Mouse (Mus musculus) lung, postnatal 36 days (tissue): ENCODE results near the gene Olfr635.
"Not testable (repeated sequence)": the region's sequence is repeated elsewhere in the genome, so short reads cannot be mapped to it uniquely, and the experiment has no call there.

Experiments
- DNase-seq: peaks from one replicate; pipeline ENCODE4 v3.0.0; 2022; ENCODE audit warnings: mixed read lengths

Olfr635 gene

GRCm38 (mm10) chr7:103970852-103971251 lies at the start of gene Olfr635:
Gene Olfr635, plus strand, starts transcription at chr7:103971152.
- DNase-seq: no peak

- DNase-seq: no peak
Observed at GRCm38 (mm10) chr7:103928525-103928924, 42.4 kb upstream of the Olfr635 start, which contains the start of gene Olfr631. Gene Olfr631, plus strand, starts transcription at chr7:103928825.

GRCm38 (mm10) chr7:103934264-103934663 lies 36.7 kb upstream of the Olfr635 start, which contains the start of gene Olfr632:
Gene Olfr632, plus strand, starts transcription at chr7:103934347.
- no peak for DNase-seq

DNA sequence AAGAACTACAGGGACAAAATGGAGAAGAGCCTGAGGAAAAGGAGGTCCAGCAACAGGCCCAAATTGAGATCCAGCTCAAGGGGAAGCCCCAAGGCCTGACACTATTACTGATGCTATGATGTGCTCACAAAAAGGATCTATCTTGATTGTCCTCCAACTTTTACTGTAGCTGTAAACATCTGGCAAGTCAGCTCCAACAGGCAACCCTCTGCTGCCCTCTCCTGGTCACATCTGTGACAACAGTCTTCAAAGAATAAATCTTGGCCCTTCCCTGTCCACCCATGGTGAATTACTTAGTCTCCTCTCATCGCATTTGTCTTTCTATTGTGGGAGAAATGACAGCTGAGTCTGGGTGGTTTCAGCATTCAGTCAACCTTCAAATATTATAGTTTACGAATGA lies 28.2 kb upstream of the Olfr635 start:
- peak; percentile 36 for DNase-seq

DNA sequence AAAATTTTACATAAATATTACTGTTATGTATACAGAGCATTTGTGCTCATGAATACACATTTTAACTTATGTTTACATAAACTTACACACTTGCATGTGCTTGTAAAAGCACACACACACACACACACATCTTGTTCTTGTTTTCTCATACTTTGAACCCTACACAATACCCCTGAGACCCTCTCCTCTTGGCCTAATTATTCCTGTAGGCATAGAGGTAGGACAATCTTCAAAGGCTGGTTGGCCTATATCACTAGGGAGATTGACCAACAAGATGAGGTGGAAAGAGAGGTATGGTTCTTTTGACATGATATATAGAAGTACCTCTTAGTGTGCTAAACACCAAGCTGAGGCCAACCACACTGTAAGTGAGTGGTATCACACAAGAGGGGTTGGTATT lies 26.8 kb upstream of the Olfr635 start, which contains the start of gene Olfr633:
Gene Olfr633 (plus strand): TSS at position 301 of the 400 bp plus-strand sequence.
- no peak for DNase-seq

DNA sequence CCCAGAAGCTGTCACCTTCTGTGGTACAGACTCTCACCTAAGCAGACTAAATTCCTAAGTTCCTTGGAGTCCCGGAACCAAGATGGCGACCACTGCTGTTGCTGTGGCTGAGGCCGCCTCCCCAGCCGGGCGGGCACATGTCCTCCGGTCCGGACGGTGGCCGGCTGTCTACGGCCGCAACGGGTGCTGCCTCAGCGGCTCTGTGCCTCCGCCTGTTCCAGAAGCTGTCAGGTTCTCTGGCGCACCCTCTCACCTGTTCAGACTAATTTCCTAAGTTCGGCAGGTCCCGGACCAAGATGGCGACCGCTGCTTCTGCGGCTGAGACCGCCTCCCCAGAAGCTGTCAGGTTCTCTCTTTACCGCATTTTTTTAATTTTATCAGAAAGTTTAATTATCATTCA lies 4.1 kb upstream of the Olfr635 start:
- not testable (repeated sequence) for DNase-seq

DNA sequence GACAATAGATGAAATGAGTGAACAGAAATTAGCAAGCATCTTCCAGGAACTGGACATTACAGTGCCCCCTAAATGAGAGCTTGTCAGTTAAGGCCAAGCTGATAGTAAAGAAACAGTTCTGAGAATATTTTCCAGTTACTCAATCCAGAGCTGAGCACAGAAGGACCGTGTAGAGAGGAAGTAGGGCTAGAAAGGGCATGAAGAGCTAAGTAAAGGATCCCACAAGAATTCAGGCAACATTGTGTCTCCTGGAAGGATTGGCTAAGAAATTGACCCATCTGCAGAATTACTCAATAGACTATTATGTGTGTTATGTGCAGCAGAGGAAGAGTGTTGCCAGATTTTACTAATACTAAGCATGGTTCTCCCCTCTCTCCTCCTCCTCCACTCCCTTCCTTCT lies 830 bp downstream of the Olfr635 start:
- DNase-seq: no peak

- DNase-seq: no peak
Observed at GRCm38 (mm10) chr7:103998446-103998845, 27.5 kb downstream of the Olfr635 start, which contains the start of gene Olfr638. Gene Olfr638, plus strand, starts transcription at chr7:103998746.

DNA sequence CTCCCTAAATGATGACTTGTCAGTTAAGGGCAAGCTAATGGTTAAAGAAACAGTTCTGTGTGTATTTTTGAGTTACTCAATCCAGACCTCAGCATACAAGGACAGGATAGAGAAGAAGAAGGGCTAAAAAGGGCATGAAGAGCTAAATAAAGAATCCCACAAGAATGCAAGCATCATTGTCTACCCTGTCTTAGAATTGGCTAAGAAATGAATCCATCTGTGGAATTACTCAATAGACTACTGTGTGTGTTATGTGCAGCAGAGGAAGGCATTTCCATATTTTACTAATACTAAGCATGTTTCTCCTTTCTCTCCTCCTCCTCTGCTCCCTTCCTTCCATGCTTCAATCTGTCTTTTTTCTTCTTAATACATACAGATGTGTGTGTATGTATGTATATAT lies 28.2 kb downstream of the Olfr635 start:
- no peak for DNase-seq

DNA sequence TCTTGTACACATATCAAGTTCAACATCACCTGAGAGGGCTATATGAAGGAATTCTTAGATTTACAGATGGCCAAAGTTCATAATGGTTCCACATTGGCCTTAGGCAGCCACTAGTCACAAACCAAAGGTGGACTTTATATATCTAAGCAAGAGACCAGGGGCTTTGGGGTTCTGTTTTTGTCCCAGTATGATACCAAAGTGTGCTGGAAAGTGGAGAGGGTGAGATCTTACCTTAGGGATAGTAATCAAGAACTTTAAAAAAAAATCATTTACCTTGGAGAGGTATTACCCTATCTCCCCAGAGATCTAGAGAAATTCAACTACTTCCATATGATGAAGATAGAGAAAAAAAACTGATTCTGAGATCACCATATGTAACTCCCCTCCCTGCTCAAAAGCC lies 46.3 kb downstream of the Olfr635 start, which contains the start of gene Olfr639:
Gene Olfr639 (minus strand): TSS at position 101 of the 400 bp plus-strand sequence.
- no peak for DNase-seq

DNA sequence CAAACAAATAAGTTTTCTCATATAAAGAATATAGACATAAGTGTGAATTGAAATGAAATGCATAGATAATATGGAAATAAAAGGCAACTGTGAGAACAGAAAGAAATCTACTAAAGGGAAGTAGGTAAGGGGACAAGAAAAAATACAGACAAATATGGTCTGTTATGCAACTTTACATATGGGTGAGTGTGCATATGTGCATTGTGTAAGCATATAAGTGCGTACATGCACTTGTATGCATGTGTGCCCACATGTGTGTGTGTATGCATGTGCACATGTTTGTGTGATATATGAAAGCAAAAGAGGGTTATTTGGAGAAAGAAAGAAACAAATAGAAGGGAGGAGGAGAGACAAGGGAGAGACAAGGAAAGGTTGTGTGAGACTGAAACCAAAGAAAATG lies 48.0 kb downstream of the Olfr635 start:
- DNase-seq: no peak

DNA sequence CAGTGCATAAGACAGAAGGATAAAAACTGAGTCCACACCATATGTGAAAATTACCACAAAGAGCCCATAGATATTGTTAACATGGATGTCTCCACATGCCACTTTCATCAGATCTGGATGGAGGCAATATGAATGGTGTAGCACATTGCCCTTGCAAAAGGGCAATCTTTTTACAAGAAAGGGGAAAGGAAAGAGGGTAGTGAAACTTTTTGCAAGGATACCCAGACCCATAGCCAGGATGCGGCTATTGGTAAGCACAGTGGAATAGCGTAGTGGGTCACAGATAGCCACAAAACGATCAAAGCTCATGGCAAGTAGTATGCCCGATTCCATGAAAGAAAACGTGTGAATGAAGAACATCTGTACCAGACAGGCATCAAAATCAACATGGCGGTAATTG lies 50.7 kb downstream of the Olfr635 start:
- DNase-seq: no peak

GRCm38 (mm10) chr7:104025473-104025872 lies 54.5 kb downstream of the Olfr635 start, which contains the start of gene Olfr640:
Gene Olfr640, minus strand, starts transcription at chr7:104025573.
- DNase-seq: no peak

DNA sequence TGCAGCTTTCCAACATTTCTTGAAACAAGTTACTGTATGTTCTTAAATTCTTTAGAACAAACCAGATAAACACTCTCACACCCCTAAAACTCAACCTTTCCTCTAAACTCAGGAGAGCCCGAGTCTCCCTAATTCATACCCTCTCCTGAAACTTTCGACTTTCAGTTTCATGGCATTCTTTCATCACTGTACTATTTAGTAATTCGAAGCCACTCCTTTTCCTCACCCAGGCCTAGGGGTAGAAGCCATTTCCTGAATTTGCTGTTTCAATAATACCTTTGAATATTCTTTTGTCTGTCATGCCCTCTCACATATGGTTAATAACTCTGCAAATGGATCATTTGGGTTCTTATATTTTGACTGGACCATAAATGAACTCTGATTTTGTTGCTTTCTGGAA lies 56.0 kb downstream of the Olfr635 start:
- no peak for DNase-seq

GRCm38 (mm10) chr7:104035145-104035544 lies 64.2 kb downstream of the Olfr635 start, which contains the start of gene Olfr641:
Gene Olfr641, plus strand, starts transcription at chr7:104035445.
- no peak for DNase-seq
